Mouse (Mus musculus) urinary bladder, postnatal 10 days (tissue): ENCODE data around the gene Snrnp25.
"Not testable (repeated sequence)": the region's sequence is repeated elsewhere in the genome, so short reads cannot be mapped to it uniquely, and the experiment has no call there.

Source experiments
- DNase-seq: peaks from one replicate; pipeline ENCODE4 v3.0.0; 2022; ENCODE audit warnings: low spot score

Snrnp25 gene

GRCm38 (mm10) chr11:32194626-32195025, 10.6 kb upstream of the Snrnp25 start:
- no peak for DNase-seq

DNA sequence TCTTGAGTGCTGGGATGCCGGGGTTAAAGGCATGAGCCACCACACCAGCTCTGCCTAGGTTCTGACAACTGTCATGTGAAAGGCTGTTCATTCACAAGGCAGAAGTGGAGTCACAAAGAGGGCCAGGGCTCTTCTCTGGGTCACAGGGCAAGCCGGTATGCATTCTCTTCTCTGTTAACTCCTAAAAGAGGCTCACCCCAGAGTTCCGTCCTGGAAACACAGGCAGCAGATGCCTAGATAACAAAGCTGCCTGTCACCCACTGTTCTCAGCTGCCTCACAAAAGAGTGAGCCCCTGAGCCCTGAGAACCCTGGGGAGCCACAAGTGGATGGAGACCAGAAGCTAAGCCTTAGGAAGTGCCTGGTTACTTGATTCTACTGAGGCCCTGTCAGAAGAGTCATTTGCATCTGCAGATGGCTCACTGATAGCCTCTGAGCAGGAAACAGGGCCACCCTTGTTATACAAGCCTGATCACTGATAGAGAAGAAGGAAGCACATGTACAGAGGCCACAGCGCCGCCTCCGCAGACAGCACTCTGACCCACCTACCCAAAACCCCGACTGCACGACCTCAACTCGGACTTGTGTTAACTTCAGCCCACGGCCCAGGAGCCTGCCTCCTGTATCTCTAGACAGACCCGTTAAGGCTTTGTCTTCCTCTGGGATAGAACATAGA, 9.2 kb upstream of the Snrnp25 start:
- no peak for DNase-seq

- DNase-seq = peak; percentile 2
These were observed 8.5 kb upstream of the Snrnp25 start for GRCm38 (mm10) chr11:32196727-32197126.

- peak; percentile 3 for DNase-seq
These were observed 7.4 kb upstream of the Snrnp25 start for GRCm38 (mm10) chr11:32197766-32198165.

DNA sequence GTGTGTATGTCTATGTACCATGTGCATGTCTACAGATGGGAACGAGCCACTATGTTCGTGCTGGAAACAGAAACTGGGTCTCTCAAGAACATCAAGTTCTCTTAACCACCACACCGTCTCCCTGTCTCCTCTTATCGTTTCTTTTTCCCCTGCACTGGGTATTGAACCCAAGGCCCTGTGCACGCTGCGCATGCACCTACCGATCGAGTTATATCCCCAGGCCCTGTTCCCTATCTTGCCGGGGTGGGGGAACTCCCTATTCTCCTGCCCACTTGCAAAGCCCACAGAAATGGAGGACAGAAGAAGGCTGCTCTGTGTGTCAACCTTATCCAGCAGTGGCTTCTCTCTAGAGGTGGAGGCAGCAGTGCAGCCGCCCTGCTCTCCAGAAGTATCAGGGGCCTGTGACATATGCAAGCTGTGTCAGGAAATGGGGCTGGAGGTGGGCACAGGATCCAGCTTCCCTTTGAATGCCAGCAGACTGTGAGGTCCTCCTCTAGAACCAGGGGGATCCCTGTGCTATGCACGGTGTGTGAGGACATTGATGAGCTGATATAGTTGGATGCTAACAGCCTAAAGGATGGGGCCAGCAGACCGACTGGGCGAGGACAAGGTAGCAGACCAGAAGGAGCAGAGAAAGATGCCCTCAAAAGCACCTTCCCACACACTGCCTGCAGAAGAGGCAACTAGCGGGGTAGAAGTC, 6.8 kb upstream of the Snrnp25 start:
- DNase-seq = peak; percentile 7

GRCm38 (mm10) chr11:32199230-32199629, 6.0 kb upstream of the Snrnp25 start:
- peak; percentile 8 for DNase-seq

DNA sequence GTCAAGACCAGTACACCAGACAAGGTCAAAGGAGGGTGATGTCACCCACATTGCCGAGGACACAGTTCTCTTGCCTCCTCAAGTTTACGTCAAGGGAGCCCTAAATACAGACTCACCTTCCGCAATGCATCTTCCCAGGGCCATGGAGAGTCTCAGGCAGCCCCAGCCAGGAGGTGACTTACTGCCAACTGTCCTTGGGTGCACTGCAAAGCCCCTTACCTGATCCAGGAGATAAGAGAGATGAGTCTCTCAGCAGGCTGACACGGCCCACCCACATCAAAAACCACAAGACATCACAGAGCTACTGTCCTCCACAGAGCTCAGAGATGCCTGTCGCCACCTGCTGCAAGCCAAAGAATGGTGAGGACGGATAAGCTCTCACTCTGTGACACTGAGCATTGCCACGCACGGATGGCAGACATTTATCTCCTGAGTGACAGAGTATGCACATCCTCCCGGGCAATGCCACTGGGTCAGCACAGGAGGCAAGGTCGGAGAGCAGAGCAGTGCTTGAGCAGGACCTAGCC, 5.1 kb upstream of the Snrnp25 start, which contains the start of gene Il9r:
Gene Il9r, minus strand, starts transcription at position 205 of the 527 bp plus-strand sequence.
- DNase-seq = peak; percentile 4

- not testable (repeated sequence) for DNase-seq
These were observed 4.2 kb upstream of the Snrnp25 start for GRCm38 (mm10) chr11:32200992-32201391.

DNA sequence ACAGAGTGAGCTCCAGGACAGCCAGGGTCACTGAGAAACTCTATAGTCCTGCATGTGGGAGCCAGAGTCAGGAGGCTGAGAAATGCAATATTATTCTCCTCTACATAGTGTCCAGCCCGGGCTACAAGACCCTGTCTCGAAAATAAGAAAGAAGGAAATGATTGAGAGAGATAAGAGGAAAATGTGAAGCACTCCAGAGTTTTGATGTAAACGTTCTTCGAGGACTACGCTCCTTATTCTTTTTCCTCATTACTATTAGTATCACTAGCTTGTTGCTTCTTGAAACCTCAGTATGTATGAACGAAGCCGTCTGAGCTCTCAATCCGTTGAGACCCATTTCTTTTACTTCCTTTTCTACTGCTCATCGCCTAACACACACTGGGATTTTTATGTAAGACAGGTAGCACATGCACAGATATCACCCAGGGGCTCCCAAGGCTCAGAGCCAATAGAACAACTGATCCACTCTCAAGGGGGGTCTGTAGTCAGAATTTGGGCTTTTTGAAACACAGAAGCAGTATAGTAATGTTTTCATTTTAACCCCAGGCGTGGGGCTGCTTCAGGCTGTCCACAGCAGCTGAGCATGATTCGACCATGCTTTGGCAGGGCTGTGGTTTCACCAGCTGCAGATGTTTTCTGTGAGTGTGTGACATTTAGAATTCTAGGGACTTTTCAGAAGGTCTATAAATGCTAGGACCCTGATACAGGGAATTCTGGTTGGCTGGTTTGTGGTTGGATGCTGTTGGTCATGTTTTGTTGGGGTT, 3.1 kb upstream of the Snrnp25 start:
- no peak for DNase-seq

- no peak for DNase-seq
These were observed 5.4 kb downstream of the Snrnp25 start for GRCm38 (mm10) chr11:32210623-32211022.

GRCm38 (mm10) chr11:32215372-32216162, 10.4 kb downstream of the Snrnp25 start:
- DNase-seq = no peak

GRCm38 (mm10) chr11:32216851-32217250, 11.6 kb downstream of the Snrnp25 start:
- DNase-seq = no peak

GRCm38 (mm10) chr11:32218501-32219050, 13.4 kb downstream of the Snrnp25 start:
- DNase-seq = no peak

DNA sequence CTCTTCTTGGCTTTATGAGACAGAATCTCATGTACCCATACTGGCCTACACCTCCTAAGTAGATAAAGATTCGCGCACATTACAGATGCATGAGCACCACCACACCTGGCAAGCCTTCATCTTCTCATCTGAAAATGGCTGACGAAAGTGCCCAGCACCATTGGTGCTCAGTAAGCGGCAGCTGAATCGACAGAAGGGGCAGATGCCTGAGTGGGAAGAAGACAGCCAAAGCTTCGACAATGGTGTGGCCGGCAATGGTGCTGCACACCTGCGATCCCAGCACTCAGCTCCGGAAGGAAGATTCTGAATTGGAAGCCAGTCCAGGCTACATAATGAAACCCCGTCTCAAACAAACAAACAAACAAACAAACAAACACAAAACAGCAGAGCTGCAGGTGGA, 14.1 kb downstream of the Snrnp25 start:
- no peak for DNase-seq

DNA sequence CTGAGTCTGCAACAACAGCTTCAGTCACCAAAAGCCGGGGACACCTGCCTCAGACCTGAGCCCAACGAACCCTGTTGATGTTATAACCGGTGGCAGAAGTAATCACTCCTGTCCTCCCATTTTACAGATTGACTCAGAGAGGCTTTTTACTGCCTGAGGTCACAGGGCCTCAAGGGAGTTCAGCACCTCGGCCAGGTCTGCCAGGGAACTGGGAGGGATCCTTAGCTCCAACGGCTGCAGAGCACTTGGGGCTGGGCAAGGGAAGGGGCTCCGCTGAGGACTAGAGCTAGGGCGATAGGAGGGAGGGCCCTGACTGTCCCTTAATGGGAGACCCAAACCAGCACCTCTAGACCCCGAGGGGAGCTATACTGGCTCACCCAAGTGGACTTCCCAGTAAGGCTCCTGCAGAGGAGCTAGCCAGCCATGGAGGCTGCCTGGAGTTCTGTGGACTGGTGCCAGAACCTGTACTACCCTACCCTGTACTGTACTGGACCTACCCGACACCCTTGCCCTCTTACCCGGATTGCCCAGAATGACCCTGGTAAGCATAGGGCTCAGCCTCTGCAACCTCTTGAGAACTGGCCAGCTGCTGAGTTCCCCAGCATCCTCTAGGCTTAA, 15.5 kb downstream of the Snrnp25 start:
- DNase-seq = no peak

- DNase-seq = no peak
These were observed 16.2 kb downstream of the Snrnp25 start for GRCm38 (mm10) chr11:32221225-32221950.

- DNase-seq = no peak
These were observed 16.8 kb downstream of the Snrnp25 start, which contains the start of gene Rhbdf1 for GRCm38 (mm10) chr11:32221951-32222409. TSS of gene Rhbdf1 (minus strand) at chr11:32222300.

DNA sequence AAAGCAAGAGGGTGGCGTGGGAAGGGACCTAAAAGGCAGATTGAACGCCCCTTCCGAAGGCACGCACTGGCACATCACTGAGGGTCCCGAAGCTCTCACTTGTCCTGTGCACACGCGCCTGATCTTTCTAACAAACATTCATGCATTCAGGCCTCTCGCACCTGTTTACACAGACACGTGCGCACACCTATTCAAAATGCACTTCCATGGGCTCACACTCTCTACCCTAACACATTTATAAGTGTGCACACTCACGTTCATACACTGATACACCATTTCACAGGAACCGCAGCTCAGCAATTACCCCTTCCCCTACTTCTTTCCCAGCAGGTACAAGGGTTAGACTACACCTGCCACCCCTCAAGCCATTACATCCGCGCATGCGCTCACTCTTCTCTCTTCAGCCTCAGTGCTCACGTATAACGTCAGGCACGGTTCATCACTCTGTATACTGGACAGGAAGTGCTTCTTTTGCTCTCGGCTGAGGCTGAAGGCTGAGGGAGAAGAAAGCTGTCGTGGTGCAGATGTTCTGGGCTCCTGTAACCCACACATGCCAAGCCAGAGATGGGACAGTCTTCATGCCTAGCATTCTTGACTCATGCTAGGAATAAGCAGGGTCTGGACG, 17.5 kb downstream of the Snrnp25 start:
- DNase-seq = no peak

- no peak for DNase-seq
These were observed 18.2 kb downstream of the Snrnp25 start for GRCm38 (mm10) chr11:32223297-32223967.
